Mouse (Mus musculus) ES-E14 (cell line): ENCODE results near the gene Tbc1d8.

Experiments
- CHD2 ChIP-seq: IDR thresholded peaks from 2 replicates; pipeline ENCODE4 v1.6.1; 2014; ENCODE audit warnings: mild to moderate bottlenecking, low read depth, low read length, inconsistent platforms
- HCFC1 ChIP-seq: IDR thresholded peaks from 2 replicates; pipeline ENCODE4 v1.6.1; 2012; ENCODE audit warnings: low read length, inconsistent platforms, borderline replicate concordance; ENCODE audit not compliant: insufficient read depth
- ZC3H11A ChIP-seq: IDR thresholded peaks from 2 replicates; pipeline ENCODE4 v1.6.1; 2012; ENCODE audit warnings: low read depth, mild to moderate bottlenecking, inconsistent platforms, low read length, borderline replicate concordance

DNA sequence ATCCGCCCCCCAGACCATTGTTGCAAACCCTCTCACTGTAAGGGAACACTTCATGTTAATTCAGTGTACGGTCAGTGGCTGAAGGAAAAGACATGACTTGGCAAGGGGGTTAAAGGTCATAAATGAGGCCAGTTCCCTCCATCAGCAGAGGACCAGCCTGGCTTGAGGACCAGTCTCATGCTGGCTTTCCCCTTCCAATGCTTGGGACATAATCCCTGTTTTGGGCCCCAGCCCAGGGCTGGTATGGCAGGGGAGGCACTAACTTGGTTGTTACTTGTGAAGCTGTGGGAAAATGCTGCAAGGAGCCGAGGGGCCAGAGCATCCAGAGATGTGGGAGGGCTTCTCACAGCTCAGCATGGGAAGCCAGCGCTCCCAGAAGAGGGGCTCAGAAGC is 23.8 kb downstream of the Tbc1d8 start:
- TF ChIP-seq ZC3H11A, result no peak
- no peak for TF ChIP-seq CHD2
- no peak for TF ChIP-seq HCFC1
